Mouse (Mus musculus): ENCODE measurements around the gene Zbtb1. TPM values are rescaled to one million over a fixed set of nuclear protein-coding genes. Genes with fewer than 3 reads are reported as not detected.
"Not testable (repeated sequence)": the region's sequence is repeated elsewhere in the genome, so short reads cannot be mapped to it uniquely, and the experiment has no call there.

Zbtb1 gene
- polyA plus RNA-seq, 1 experiment from 2014 or later: 8.7 TPM

DNA sequence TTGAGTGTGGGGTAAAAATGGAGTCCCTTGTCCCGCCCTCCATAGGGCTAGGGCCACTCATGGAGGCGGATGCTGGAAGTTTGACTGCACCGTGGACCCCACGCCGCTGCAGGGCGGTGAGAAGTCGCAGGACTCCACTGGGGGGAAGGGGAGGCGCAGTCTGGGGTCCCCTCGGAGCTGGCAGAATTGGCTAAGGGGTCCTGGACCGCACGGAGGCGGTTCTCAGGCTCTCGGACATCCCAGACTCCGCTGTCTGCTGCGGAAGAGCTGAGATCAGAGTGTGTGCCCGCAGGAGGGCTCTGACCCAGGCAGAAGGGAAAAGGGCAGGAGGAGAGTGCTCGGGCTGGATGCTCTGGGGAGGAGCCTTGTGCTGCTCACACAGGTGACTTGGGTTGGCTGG is 65.0 kb downstream of the Zbtb1 start:
- WGBS: 3% methylated on average over 17 of the region's 17 CpGs
- 0 out of 2 replicates have a peak, but pooled peaks cover 7% of the 10 kb centered on the region for H3K4me1 ChIP-seq (ENCODE audit: control insufficient read depth, insufficient read depth, low read length)
- H3K27me3 ChIP-seq (ENCODE audit: control insufficient read depth, insufficient read depth, low read length): peaks cover 4% of the 10 kb centered on the region; the same call in 1 of the 2 replicates
- H3K27ac ChIP-seq (ENCODE audit: low read length): no peak overlapping the region
- no peaks in the 10 kb centered on the region for H3K36me3 ChIP-seq (ENCODE audit: control insufficient read depth, insufficient read depth, low read length)
- peak overlapping the region; percentile 69 for H3K9ac ChIP-seq (ENCODE audit: low read length)
- H3K4me2 ChIP-seq (ENCODE audit: low read depth, low read length): peak overlapping the region; percentile 68
- H3K4me3 ChIP-seq (replicated peaks; ENCODE audit: low read length): peak overlapping the region; percentile 42
- ATAC-seq (ENCODE audit: insufficient read depth, low FRiP score): no peak
- H3K9me3 ChIP-seq (replicated peaks; ENCODE audit: control insufficient read depth, low read length): no peaks in the 10 kb centered on the region

GRCm38 (mm10) chr12:76435549-76435948 is 65.5 kb downstream of the Zbtb1 start:
- Histone ChIP-seq H3K27ac (ENCODE audit: low read length) (no peak overlapping the region), H3K9ac (ENCODE audit: low read length) (peak overlapping the region; percentile 69; the same call in 1 of the 2 replicates), H3K9me3 (replicated peaks; ENCODE audit: control insufficient read depth, low read length) (no peaks in the 10 kb centered on the region), H3K27me3 (ENCODE audit: control insufficient read depth, insufficient read depth, low read length) (peaks cover 4% of the 10 kb centered on the region; the same call in 1 of the 2 replicates), H3K4me3 (replicated peaks; ENCODE audit: low read length) (peak overlapping the region; percentile 42; the same call in 1 of the 2 replicates), H3K4me2 (ENCODE audit: low read depth, low read length) (peak overlapping the region; percentile 68), H3K36me3 (ENCODE audit: control insufficient read depth, insufficient read depth, low read length) (no peaks in the 10 kb centered on the region), H3K4me1 (ENCODE audit: control insufficient read depth, insufficient read depth, low read length) (0 out of 2 replicates have a peak, but pooled peaks cover 7% of the 10 kb centered on the region)
- no peak for ATAC-seq (ENCODE audit: insufficient read depth, low FRiP score)
- WGBS: 31% methylated on average over 8 of the region's 8 CpGs

GRCm38 (mm10) chr12:76443488-76443887 is 73.4 kb downstream of the Zbtb1 start:
- not testable (repeated sequence) for H3K4me1 ChIP-seq (ENCODE audit: control insufficient read depth, insufficient read depth, low read length); H3K27ac ChIP-seq (ENCODE audit: low read length); H3K9ac ChIP-seq (ENCODE audit: low read length); H3K4me3 ChIP-seq (replicated peaks; ENCODE audit: low read length); H3K4me2 ChIP-seq (ENCODE audit: low read depth, low read length); H3K9me3 ChIP-seq (replicated peaks; ENCODE audit: control insufficient read depth, low read length); H3K27me3 ChIP-seq (ENCODE audit: control insufficient read depth, insufficient read depth, low read length); H3K36me3 ChIP-seq (ENCODE audit: control insufficient read depth, insufficient read depth, low read length); ATAC-seq (ENCODE audit: insufficient read depth, low FRiP score)
- 76% methylated on average over 6 of the region's 6 CpGs for WGBS

DNA sequence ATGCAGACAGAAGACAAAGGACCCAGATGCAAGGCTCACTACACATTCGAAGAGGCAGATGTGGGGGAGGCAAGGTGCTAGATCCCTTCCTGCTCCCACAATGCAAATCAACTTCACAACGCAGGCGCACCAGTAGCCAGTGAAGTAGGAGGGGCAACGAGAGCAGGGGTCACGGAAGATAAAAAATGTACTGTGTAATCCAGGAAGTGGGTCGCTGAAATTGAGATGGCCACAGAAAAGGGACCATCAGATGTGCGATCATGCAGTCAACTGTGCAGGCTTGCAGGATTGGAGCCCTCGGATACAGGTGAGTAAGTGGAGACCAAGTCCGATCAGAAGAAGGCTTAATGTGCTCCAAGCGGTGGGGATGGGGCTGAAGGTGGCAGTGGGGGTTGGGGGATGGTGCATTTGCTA is 74.3 kb downstream of the Zbtb1 start:
- 60% methylated on average over 10 of the region's 10 CpGs for WGBS
- Histone ChIP-seq H3K36me3 (ENCODE audit: control insufficient read depth, insufficient read depth, low read length) (no peaks in the 10 kb centered on the region), H3K9ac (ENCODE audit: low read length) (no peak overlapping the region), H3K4me1 (ENCODE audit: control insufficient read depth, insufficient read depth, low read length) (peaks cover 4% of the 10 kb centered on the region; the same call in 1 of the 2 replicates), H3K4me3 (replicated peaks; ENCODE audit: low read length) (peak overlapping the region; percentile 15), H3K4me2 (ENCODE audit: low read depth, low read length) (no peak overlapping the region), H3K27ac (ENCODE audit: low read length) (no peak overlapping the region), H3K27me3 (ENCODE audit: control insufficient read depth, insufficient read depth, low read length) (no peaks in the 10 kb centered on the region), H3K9me3 (replicated peaks; ENCODE audit: control insufficient read depth, low read length) (no peaks in the 10 kb centered on the region)
- peak; percentile 23; the same call in 1 of the 2 replicates for ATAC-seq (ENCODE audit: insufficient read depth, low FRiP score)

DNA sequence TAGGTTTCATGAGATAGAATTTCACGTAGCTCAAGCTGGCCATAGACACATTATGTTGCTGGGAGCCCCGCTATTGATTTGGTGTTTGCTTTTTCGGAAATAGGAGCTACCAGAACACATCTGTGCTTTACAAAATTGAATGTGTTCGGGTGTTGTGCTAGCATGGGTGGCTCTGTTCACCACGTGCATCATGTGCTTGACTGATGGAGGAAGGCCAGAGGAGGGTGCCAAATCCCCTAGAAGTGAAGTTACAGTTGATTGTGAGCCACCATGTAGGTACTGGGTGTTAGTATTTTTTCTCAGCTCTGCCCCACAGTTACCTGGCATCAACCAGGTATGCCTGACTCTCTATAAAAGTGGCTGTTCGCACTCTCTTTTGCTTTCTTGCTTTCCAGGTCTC is 74.8 kb downstream of the Zbtb1 start:
- H3K36me3 ChIP-seq (ENCODE audit: control insufficient read depth, insufficient read depth, low read length): no peaks in the 10 kb centered on the region
- no peak overlapping the region for H3K27ac ChIP-seq (ENCODE audit: low read length)
- H3K4me1 ChIP-seq (ENCODE audit: control insufficient read depth, insufficient read depth, low read length): peaks cover 4% of the 10 kb centered on the region; the same call in 1 of the 2 replicates
- H3K4me3 ChIP-seq (replicated peaks; ENCODE audit: low read length): peak overlapping the region; percentile 15; the same call in 1 of the 2 replicates
- no peaks in the 10 kb centered on the region for H3K27me3 ChIP-seq (ENCODE audit: control insufficient read depth, insufficient read depth, low read length)
- no peak for ATAC-seq (ENCODE audit: insufficient read depth, low FRiP score)
- no peak overlapping the region for H3K4me2 ChIP-seq (ENCODE audit: low read depth, low read length)
- no peaks in the 10 kb centered on the region for H3K9me3 ChIP-seq (replicated peaks; ENCODE audit: control insufficient read depth, low read length)
- 79% methylated on average over 6 of the region's 6 CpGs for WGBS
- no peak overlapping the region for H3K9ac ChIP-seq (ENCODE audit: low read length)

GRCm38 (mm10) chr12:76446201-76446600 is 76.1 kb downstream of the Zbtb1 start:
- no peaks in the 10 kb centered on the region for H3K27me3 ChIP-seq (ENCODE audit: control insufficient read depth, insufficient read depth, low read length)
- H3K4me2 ChIP-seq (ENCODE audit: low read depth, low read length): no peak overlapping the region
- WGBS: 77% methylated on average over 11 of the region's 11 CpGs
- H3K9ac ChIP-seq (ENCODE audit: low read length): no peak overlapping the region
- no peaks in the 10 kb centered on the region for H3K36me3 ChIP-seq (ENCODE audit: control insufficient read depth, insufficient read depth, low read length)
- no peak overlapping the region for H3K27ac ChIP-seq (ENCODE audit: low read length)
- ATAC-seq (ENCODE audit: insufficient read depth, low FRiP score): no peak
- H3K4me1 ChIP-seq (ENCODE audit: control insufficient read depth, insufficient read depth, low read length): peaks cover 4% of the 10 kb centered on the region; the same call in 1 of the 2 replicates
- H3K9me3 ChIP-seq (replicated peaks; ENCODE audit: control insufficient read depth, low read length): no peaks in the 10 kb centered on the region
- H3K4me3 ChIP-seq (replicated peaks; ENCODE audit: low read length): no peak overlapping the region

Other genes starting within 250 kb of the Zbtb1 start
- 0.06 TPM in 1 of 2 replicates, not detected in the other for gene Esr2, start 193.0 kb upstream of the Zbtb1 start, polyA plus RNA-seq (2015; fragmentation: Nextera tagmentation; extraction: Ambion mirVana)
- gene Tex21, start 123.5 kb upstream of the Zbtb1 start, polyA plus RNA-seq (2015; fragmentation: Nextera tagmentation; extraction: Ambion mirVana): not detected in 2 replicates
- 80.1 and 82.4 TPM in 2 replicates for gene Mthfd1, start 115.0 kb upstream of the Zbtb1 start, polyA plus RNA-seq (2015; fragmentation: Nextera tagmentation; extraction: Ambion mirVana)
- gene Akap5, start 45.4 kb upstream of the Zbtb1 start, polyA plus RNA-seq (2015; fragmentation: Nextera tagmentation; extraction: Ambion mirVana): 4.8 TPM in 2 replicates
- gene Zbtb25, start 664 bp upstream of the Zbtb1 start, polyA plus RNA-seq (2015; fragmentation: Nextera tagmentation; extraction: Ambion mirVana): 11.0 and 12.0 TPM in 2 replicates
- 13.6 and 15.3 TPM in 2 replicates for gene Hspa2, start 33.9 kb downstream of the Zbtb1 start, polyA plus RNA-seq (2015; fragmentation: Nextera tagmentation; extraction: Ambion mirVana)
- 3.2 and 3.3 TPM in 2 replicates for gene Ppp1r36, start 47.3 kb downstream of the Zbtb1 start, polyA plus RNA-seq (2015; fragmentation: Nextera tagmentation; extraction: Ambion mirVana)
- 10.2 and 11.6 TPM in 2 replicates for gene Plekhg3, start 160.6 kb downstream of the Zbtb1 start, polyA plus RNA-seq (2015; fragmentation: Nextera tagmentation; extraction: Ambion mirVana)

All from stomach, embryonic 16.5 days (tissue).